Mouse (Mus musculus) frontal cortex, postnatal 25 days (tissue): ENCODE measurements around the gene Cxcl16.

Source experiments
- DNase-seq, 2 experiments: peaks; one replicate each; pipeline ENCODE4 v3.0.0; 2022; ENCODE audit warnings: low spot score in 2 of 2

Gene Cxcl16

GRCm38 (mm10) chr11:70412591-70412990 lies 47.2 kb downstream of the Cxcl16 start:
- DNase-seq: no peak

GRCm38 (mm10) chr11:70410297-70410643 lies 49.5 kb downstream of the Cxcl16 start:
- DNase-seq: no peak

GRCm38 (mm10) chr11:70409594-70410296 lies 50.0 kb downstream of the Cxcl16 start, which contains the start of gene Pelp1:
TSS of gene Pelp1 (minus strand) at chr11:70410031.
- DNase-seq: peak; percentile 81 to 87
